Mouse (Mus musculus) C2C12 (cell line): ENCODE data around the gene Pex12.

Experiments
- MYOD1 ChIP-seq: IDR thresholded peaks from one replicate; pipeline ENCODE4 v1.6.1; 2011; ENCODE audit warnings: low read depth; ENCODE audit not compliant: control insufficient read depth, insufficient read length
- USF1 ChIP-seq: IDR thresholded peaks from one replicate; pipeline ENCODE4 v1.6.1; 2011; ENCODE audit warnings: low read depth, mild to moderate bottlenecking, control low read depth, moderate library complexity

GRCm38 (mm10) chr11:83341716-83342245, 39.4 kb upstream of the Pex12 start:
- no peak for TF ChIP-seq MYOD1
- no peak for TF ChIP-seq USF1
